Mouse (Mus musculus) kidney, adult 2 months (tissue): ENCODE data around the gene Cetn3. TPM values are rescaled to one million over a fixed set of nuclear protein-coding genes. Genes with fewer than 3 reads are reported as not detected.
A peak's percentile ranks its signal among the peaks of the same experiment; 100 is the strongest.

Experiments
- DNase-seq: peaks from one replicate; pipeline ENCODE4 v3.0.0; 2021
- H3K27ac ChIP-seq: fragments of 200-500 bp; 2 replicates; pipeline ENCODE4 v1.5.1; 2012; ENCODE audit warnings: low read depth, low read length, control low read depth, inconsistent platforms; ENCODE audit not compliant: insufficient read depth
- H3K27me3 ChIP-seq: fragments of 200-500 bp; replicated peaks from 2 replicates; pipeline ENCODE4 v1.6.1; 2012; ENCODE audit warnings: mild to moderate bottlenecking, moderate library complexity, low read length, inconsistent platforms; ENCODE audit not compliant: control insufficient read depth, insufficient read depth
- H3K36me3 ChIP-seq: fragments of 200-500 bp; 2 replicates; pipeline ENCODE4 v1.6.1; 2012; ENCODE audit warnings: mild to moderate bottlenecking, moderate library complexity, low read length, inconsistent platforms; ENCODE audit not compliant: control insufficient read depth, insufficient read depth
- H3K4me1 ChIP-seq: fragments of 200-500 bp; 2 replicates; pipeline ENCODE4 v1.6.1; 2011; ENCODE audit warnings: low read length; ENCODE audit not compliant: control insufficient read depth, insufficient read depth
- H3K4me3 ChIP-seq: fragments of 200-500 bp; 2 replicates; pipeline ENCODE4 v1.5.1; 2011; ENCODE audit warnings: mild to moderate bottlenecking, low read depth, low read length, control low read depth; ENCODE audit not compliant: insufficient read depth
- CTCF ChIP-seq: fragments of 200-500 bp; conservative IDR thresholded peaks from 2 replicates; pipeline ENCODE4 v1.5.1; 2011; ENCODE audit warnings: low read depth, mild to moderate bottlenecking, control low read depth, low read length, moderate library complexity, mixed read lengths; ENCODE audit not compliant: insufficient read depth, insufficient read length
- POLR2A ChIP-seq: fragments of 200-500 bp; IDR thresholded peaks from one replicate; pipeline ENCODE4 v1.6.1; 2011; ENCODE audit warnings: low read depth, low read length, control low read depth
- WGBS: fragments of 180-500 bp; shearing (Covaris S2); methylation state at CpG from one replicate; pipeline ENCODE4 v1.1.7; 2018; 5-methylcytosine and 5-hydroxymethylcytosine counted together
- polyA plus RNA-seq: library from polyadenylated mRNA; depleted of rRNA; stranded (reverse); fragments of >200 nt; gene quantifications from 2 replicates; pipeline ENCODE4 v1.2.3, GENCODE M21; 2012

The Cetn3 gene
- polyA plus RNA-seq, 1 experiment: 8.1 TPM

- no peaks in the 10 kb centered on the region; the same call in 1 of the 2 replicates for H3K4me1 ChIP-seq
- H3K36me3 ChIP-seq: no peaks in the 10 kb centered on the region
- no peak overlapping the region for H3K4me3 ChIP-seq
- DNase-seq: peak; percentile 12
- no peaks in the 10 kb centered on the region; the same call in 1 of the 2 replicates for H3K27me3 ChIP-seq
- no peak overlapping the region for H3K27ac ChIP-seq
- TF ChIP-seq POLR2A: no peak
- no peak for TF ChIP-seq CTCF
- WGBS: 80% methylated on average over 5 of the region's 5 CpGs
Measured at GRCm38 (mm10) chr13:81757058-81757660, 25.7 kb upstream of the Cetn3 start.

- Histone ChIP-seq H3K4me3 (no peak overlapping the region), H3K27ac (no peak overlapping the region), H3K27me3 (no peaks in the 10 kb centered on the region; the same call in 1 of the 2 replicates), H3K4me1 (no peaks in the 10 kb centered on the region; the same call in 1 of the 2 replicates), H3K36me3 (no peaks in the 10 kb centered on the region)
- TF ChIP-seq POLR2A: no peak
- TF ChIP-seq CTCF: peak; percentile 52
- 33% methylated on average over 3 of the region's 3 CpGs for whole genome bisulfite sequencing
- DNase-seq: peak; percentile 60
Measured at GRCm38 (mm10) chr13:81760379-81760778, 22.5 kb upstream of the Cetn3 start.

GRCm38 (mm10) chr13:81761566-81762186 lies 21.2 kb upstream of the Cetn3 start:
- Histone ChIP-seq H3K36me3 (no peaks in the 10 kb centered on the region), H3K4me3 (no peak overlapping the region), H3K4me1 (no peaks in the 10 kb centered on the region; the same call in 1 of the 2 replicates), H3K27me3 (no peaks in the 10 kb centered on the region; the same call in 1 of the 2 replicates), H3K27ac (no peak overlapping the region)
- DNase-seq: peak; percentile 68
- 29% methylated on average over 14 of the region's 14 CpGs for WGBS
- TF ChIP-seq CTCF: no peak; the same call in 1 of the 2 replicates
- no peak for TF ChIP-seq POLR2A

GRCm38 (mm10) chr13:81764173-81764572 lies 18.7 kb upstream of the Cetn3 start:
- Histone ChIP-seq H3K27me3 (no peaks in the 10 kb centered on the region; the same call in 1 of the 2 replicates), H3K4me3 (no peak overlapping the region), H3K4me1 (no peaks in the 10 kb centered on the region; the same call in 1 of the 2 replicates), H3K27ac (no peak overlapping the region), H3K36me3 (no peaks in the 10 kb centered on the region)
- TF ChIP-seq POLR2A (no peak), CTCF (no peak)
- no peak for DNase-seq
- WGBS: 70% methylated on average over 5 of the region's 5 CpGs

- Histone ChIP-seq H3K27ac (no peak overlapping the region), H3K27me3 (no peaks in the 10 kb centered on the region), H3K4me3 (no peak overlapping the region), H3K36me3 (no peaks in the 10 kb centered on the region), H3K4me1 (no peaks in the 10 kb centered on the region)
- peak; percentile 73 for DNase-seq
- TF ChIP-seq POLR2A (no peak), CTCF (peak; percentile 78)
- WGBS: 80% methylated on average over 7 of the region's 7 CpGs
Measured at GRCm38 (mm10) chr13:81767038-81767659, 15.7 kb upstream of the Cetn3 start.

GRCm38 (mm10) chr13:81776217-81776616 lies 6.7 kb upstream of the Cetn3 start:
- WGBS: 87% methylated on average over 3 of the region's 3 CpGs

GRCm38 (mm10) chr13:81782475-81782874 lies 402 bp upstream of the Cetn3 start:
- 21% methylated on average over 9 of the region's 9 CpGs for WGBS
- H3K27ac ChIP-seq: peak overlapping the region; percentile 43; the same call in 1 of the 2 replicates
- DNase-seq: no peak
- TF ChIP-seq CTCF (no peak), POLR2A (no peak)
- H3K4me1 ChIP-seq: peaks cover 2% of the 10 kb centered on the region; the same call in 1 of the 2 replicates
- peak overlapping the region; percentile 52 for H3K4me3 ChIP-seq
- H3K27me3 ChIP-seq: no peaks in the 10 kb centered on the region
- H3K36me3 ChIP-seq: no peaks in the 10 kb centered on the region; the same call in 1 of the 2 replicates

More at GRCm38 (mm10) chr13:81776217-81776616, 6.7 kb upstream of the Cetn3 start:
- TF ChIP-seq CTCF (no peak), POLR2A (no peak)
- Histone ChIP-seq H3K4me1 (no peaks in the 10 kb centered on the region), H3K27me3 (no peaks in the 10 kb centered on the region), H3K36me3 (no peaks in the 10 kb centered on the region), H3K27ac (no peak overlapping the region), H3K4me3 (no peak overlapping the region)
- no peak for DNase-seq
